Mouse (Mus musculus): ENCODE measurements at regions not wholly inside any gene's neighbourhood (a gene's known extent, or its start where the extent isn't known, plus 50 kb on each side); places are given as distances from the start of the nearest gene placed in this dataset.
"Not testable (repeated sequence)": the region's sequence is repeated elsewhere in the genome, so short reads cannot be mapped to it uniquely, and the experiment has no call there.

- H3K9ac ChIP-seq (replicated peaks; ENCODE audit: low read length); H3K9me3 ChIP-seq (replicated peaks; ENCODE audit: control insufficient read depth, low read length); H3K4me1 ChIP-seq (ENCODE audit: control insufficient read depth, insufficient read depth, low read length); H3K4me2 ChIP-seq (ENCODE audit: low read depth, low read length); H3K27me3 ChIP-seq (ENCODE audit: control insufficient read depth, insufficient read depth, low read length); H3K4me3 ChIP-seq (ENCODE audit: low read depth, low read length); H3K27ac ChIP-seq (replicated peaks; ENCODE audit: low read depth, low read length); DNase-seq (ENCODE audit: low spot score); H3K36me3 ChIP-seq (replicated peaks; ENCODE audit: control insufficient read depth, insufficient read depth, low read depth, low read length); ATAC-seq (replicated peaks; ENCODE audit: insufficient number of reproducible peaks, low FRiP score, low TSS enrichment, low read depth): not testable (repeated sequence)
- WGBS: 44% methylated on average over 2 of the region's 2 CpGs
These were observed 772.1 kb upstream of the Olfr1507 start for GRCm38 (mm10) chr14:53267693-53268092.

- H3K4me1 ChIP-seq (ENCODE audit: control insufficient read depth, insufficient read depth, low read length); H3K36me3 ChIP-seq (replicated peaks; ENCODE audit: control insufficient read depth, insufficient read depth, low read depth, low read length); H3K9ac ChIP-seq (replicated peaks; ENCODE audit: low read length); H3K27ac ChIP-seq (replicated peaks; ENCODE audit: low read depth, low read length); ATAC-seq (replicated peaks; ENCODE audit: insufficient number of reproducible peaks, low FRiP score, low TSS enrichment, low read depth); H3K9me3 ChIP-seq (replicated peaks; ENCODE audit: control insufficient read depth, low read length); DNase-seq (ENCODE audit: low spot score); H3K4me2 ChIP-seq (ENCODE audit: low read depth, low read length); H3K4me3 ChIP-seq (ENCODE audit: low read depth, low read length); H3K27me3 ChIP-seq (ENCODE audit: control insufficient read depth, insufficient read depth, low read length): not testable (repeated sequence)
- no CpG with 5 or more reads among the region's 3 CpGs for WGBS
These were observed 760.4 kb upstream of the Olfr1507 start for GRCm38 (mm10) chr14:53255962-53256361.

GRCm38 (mm10) chr14:53253470-53253869 is 757.9 kb upstream of the Olfr1507 start:
- ATAC-seq (replicated peaks; ENCODE audit: insufficient number of reproducible peaks, low FRiP score, low TSS enrichment, low read depth): not testable (repeated sequence)

GRCm38 (mm10) chr14:53231142-53231541 is 735.6 kb upstream of the Olfr1507 start:
- no CpG with 5 or more reads among the region's 6 CpGs for WGBS
- not testable (repeated sequence) for H3K9me3 ChIP-seq (replicated peaks; ENCODE audit: control insufficient read depth, low read length); H3K4me1 ChIP-seq (ENCODE audit: control insufficient read depth, insufficient read depth, low read length); ATAC-seq (replicated peaks; ENCODE audit: insufficient number of reproducible peaks, low FRiP score, low TSS enrichment, low read depth); H3K9ac ChIP-seq (replicated peaks; ENCODE audit: low read length); H3K27ac ChIP-seq (replicated peaks; ENCODE audit: low read depth, low read length); DNase-seq (ENCODE audit: low spot score); H3K27me3 ChIP-seq (ENCODE audit: control insufficient read depth, insufficient read depth, low read length); H3K4me2 ChIP-seq (ENCODE audit: low read depth, low read length); H3K4me3 ChIP-seq (ENCODE audit: low read depth, low read length); H3K36me3 ChIP-seq (replicated peaks; ENCODE audit: control insufficient read depth, insufficient read depth, low read depth, low read length)

More at GRCm38 (mm10) chr14:53253470-53253869, 757.9 kb upstream of the Olfr1507 start:
- DNase-seq (ENCODE audit: low spot score); H3K36me3 ChIP-seq (replicated peaks; ENCODE audit: control insufficient read depth, insufficient read depth, low read depth, low read length); H3K9me3 ChIP-seq (replicated peaks; ENCODE audit: control insufficient read depth, low read length); H3K4me3 ChIP-seq (ENCODE audit: low read depth, low read length); H3K4me1 ChIP-seq (ENCODE audit: control insufficient read depth, insufficient read depth, low read length); H3K9ac ChIP-seq (replicated peaks; ENCODE audit: low read length); H3K4me2 ChIP-seq (ENCODE audit: low read depth, low read length); H3K27me3 ChIP-seq (ENCODE audit: control insufficient read depth, insufficient read depth, low read length); H3K27ac ChIP-seq (replicated peaks; ENCODE audit: low read depth, low read length): not testable (repeated sequence)

- not testable (repeated sequence) for H3K27ac ChIP-seq (replicated peaks; ENCODE audit: low read depth, low read length); H3K9ac ChIP-seq (replicated peaks; ENCODE audit: low read length); ATAC-seq (replicated peaks; ENCODE audit: insufficient number of reproducible peaks, low FRiP score, low TSS enrichment, low read depth); H3K4me1 ChIP-seq (ENCODE audit: control insufficient read depth, insufficient read depth, low read length); DNase-seq (ENCODE audit: low spot score); H3K4me2 ChIP-seq (ENCODE audit: low read depth, low read length); H3K9me3 ChIP-seq (replicated peaks; ENCODE audit: control insufficient read depth, low read length); H3K4me3 ChIP-seq (ENCODE audit: low read depth, low read length); H3K27me3 ChIP-seq (ENCODE audit: control insufficient read depth, insufficient read depth, low read length); H3K36me3 ChIP-seq (replicated peaks; ENCODE audit: control insufficient read depth, insufficient read depth, low read depth, low read length)
- no CpG with 5 or more reads among the region's 1 CpGs for WGBS
These were observed 729.2 kb upstream of the Olfr1507 start for GRCm38 (mm10) chr14:53224789-53225188.

GRCm38 (mm10) chr14:53210554-53210953 is 715.0 kb upstream of the Olfr1507 start:
- no CpG with 5 or more reads among the region's 3 CpGs for WGBS
- H3K27ac ChIP-seq (replicated peaks; ENCODE audit: low read depth, low read length); H3K4me3 ChIP-seq (ENCODE audit: low read depth, low read length); H3K9ac ChIP-seq (replicated peaks; ENCODE audit: low read length); H3K9me3 ChIP-seq (replicated peaks; ENCODE audit: control insufficient read depth, low read length); H3K4me2 ChIP-seq (ENCODE audit: low read depth, low read length); H3K27me3 ChIP-seq (ENCODE audit: control insufficient read depth, insufficient read depth, low read length); DNase-seq (ENCODE audit: low spot score); H3K4me1 ChIP-seq (ENCODE audit: control insufficient read depth, insufficient read depth, low read length); ATAC-seq (replicated peaks; ENCODE audit: insufficient number of reproducible peaks, low FRiP score, low TSS enrichment, low read depth); H3K36me3 ChIP-seq (replicated peaks; ENCODE audit: control insufficient read depth, insufficient read depth, low read depth, low read length): not testable (repeated sequence)

GRCm38 (mm10) chr14:53209258-53209657 is 713.7 kb upstream of the Olfr1507 start:
- H3K4me3 ChIP-seq (ENCODE audit: low read depth, low read length); H3K4me1 ChIP-seq (ENCODE audit: control insufficient read depth, insufficient read depth, low read length); H3K4me2 ChIP-seq (ENCODE audit: low read depth, low read length); H3K9me3 ChIP-seq (replicated peaks; ENCODE audit: control insufficient read depth, low read length); H3K27me3 ChIP-seq (ENCODE audit: control insufficient read depth, insufficient read depth, low read length); ATAC-seq (replicated peaks; ENCODE audit: insufficient number of reproducible peaks, low FRiP score, low TSS enrichment, low read depth); H3K27ac ChIP-seq (replicated peaks; ENCODE audit: low read depth, low read length); H3K9ac ChIP-seq (replicated peaks; ENCODE audit: low read length); DNase-seq (ENCODE audit: low spot score); H3K36me3 ChIP-seq (replicated peaks; ENCODE audit: control insufficient read depth, insufficient read depth, low read depth, low read length): not testable (repeated sequence)

GRCm38 (mm10) chr14:53190931-53191330 is 695.4 kb upstream of the Olfr1507 start:
- not testable (repeated sequence) for H3K4me1 ChIP-seq (ENCODE audit: control insufficient read depth, insufficient read depth, low read length); H3K27ac ChIP-seq (replicated peaks; ENCODE audit: low read depth, low read length); H3K9ac ChIP-seq (replicated peaks; ENCODE audit: low read length); DNase-seq (ENCODE audit: low spot score); H3K27me3 ChIP-seq (ENCODE audit: control insufficient read depth, insufficient read depth, low read length); H3K4me3 ChIP-seq (ENCODE audit: low read depth, low read length); ATAC-seq (replicated peaks; ENCODE audit: insufficient number of reproducible peaks, low FRiP score, low TSS enrichment, low read depth); H3K4me2 ChIP-seq (ENCODE audit: low read depth, low read length); H3K36me3 ChIP-seq (replicated peaks; ENCODE audit: control insufficient read depth, insufficient read depth, low read depth, low read length); H3K9me3 ChIP-seq (replicated peaks; ENCODE audit: control insufficient read depth, low read length)
- WGBS: no CpG with 5 or more reads among the region's 3 CpGs

Measured in embryonic facial prominence, embryonic 11.5 days (tissue).